Mouse (Mus musculus) C2C12 (cell line): ENCODE data around the gene Taf10.

Source experiments
- CEBPB ChIP-seq: IDR thresholded peaks from one replicate; pipeline ENCODE4 v1.6.1; 2011; ENCODE audit warnings: low read depth, mild to moderate bottlenecking, control low read depth, moderate library complexity
- CTCF ChIP-seq: IDR thresholded peaks from one replicate; pipeline ENCODE4 v1.5.1; 2011; ENCODE audit not compliant: control insufficient read depth, insufficient read depth, insufficient read length
- MAX ChIP-seq: IDR thresholded peaks from one replicate; pipeline ENCODE4 v1.6.1; 2011; ENCODE audit warnings: mild to moderate bottlenecking, control low read depth
- USF1 ChIP-seq: IDR thresholded peaks from one replicate; pipeline ENCODE4 v1.6.1; 2011; ENCODE audit warnings: low read depth, mild to moderate bottlenecking, control low read depth, moderate library complexity

- TF ChIP-seq CTCF, result no peak
- no peak for TF ChIP-seq MAX
- no peak for TF ChIP-seq CEBPB
- no peak for TF ChIP-seq USF1
Observed at GRCm38 (mm10) chr7:105703184-105703583, 41.0 kb downstream of the Taf10 start.
